Mouse (Mus musculus) ES-CJ7 (cell line): ENCODE measurements around the gene Galnt17.

Source experiments
- DNase-seq: peaks from one replicate; pipeline ENCODE4 v3.0.0; 2011; ENCODE audit warnings: low read depth, low spot score

Gene Galnt17

GRCm38 (mm10) chr5:131246591-131246990 lies 61.7 kb downstream of the Galnt17 start:
- no peak for DNase-seq

GRCm38 (mm10) chr5:131241689-131242088 lies 66.6 kb downstream of the Galnt17 start:
- DNase-seq: no peak

GRCm38 (mm10) chr5:131239813-131240212 lies 68.5 kb downstream of the Galnt17 start:
- DNase-seq: peak; percentile 74

- no peak for DNase-seq
Measured at GRCm38 (mm10) chr5:131236906-131237305, 71.4 kb downstream of the Galnt17 start.

GRCm38 (mm10) chr5:131233828-131234227 lies 74.5 kb downstream of the Galnt17 start:
- no peak for DNase-seq

- no peak for DNase-seq
Measured at GRCm38 (mm10) chr5:131231060-131231459, 77.2 kb downstream of the Galnt17 start.

GRCm38 (mm10) chr5:131229744-131230143 lies 78.6 kb downstream of the Galnt17 start:
- DNase-seq: no peak

GRCm38 (mm10) chr5:131223416-131223815 lies 84.9 kb downstream of the Galnt17 start:
- DNase-seq: no peak

GRCm38 (mm10) chr5:131222498-131223244 lies 85.6 kb downstream of the Galnt17 start:
- no peak for DNase-seq

- DNase-seq: no peak
Measured at GRCm38 (mm10) chr5:131218221-131218620, 90.1 kb downstream of the Galnt17 start.

GRCm38 (mm10) chr5:131211618-131212017 lies 96.7 kb downstream of the Galnt17 start:
- DNase-seq: peak; percentile 20

GRCm38 (mm10) chr5:131201146-131201545 lies 107.2 kb downstream of the Galnt17 start:
- DNase-seq: no peak

GRCm38 (mm10) chr5:131192311-131192710 lies 116.0 kb downstream of the Galnt17 start:
- DNase-seq: no peak

- no peak for DNase-seq
Measured at GRCm38 (mm10) chr5:131184566-131184965, 123.7 kb downstream of the Galnt17 start.

- DNase-seq: no peak
Measured at GRCm38 (mm10) chr5:131181231-131181630, 127.1 kb downstream of the Galnt17 start.

GRCm38 (mm10) chr5:131180756-131181155 lies 127.5 kb downstream of the Galnt17 start:
- no peak for DNase-seq

GRCm38 (mm10) chr5:131177851-131178250 lies 130.4 kb downstream of the Galnt17 start:
- peak; percentile 68 for DNase-seq

GRCm38 (mm10) chr5:131177168-131177567 lies 131.1 kb downstream of the Galnt17 start:
- DNase-seq: peak; percentile 92

GRCm38 (mm10) chr5:131169186-131169585 lies 139.1 kb downstream of the Galnt17 start:
- no peak for DNase-seq

- no peak for DNase-seq
Measured at GRCm38 (mm10) chr5:131167366-131167765, 140.9 kb downstream of the Galnt17 start.

GRCm38 (mm10) chr5:131165681-131166080 lies 142.6 kb downstream of the Galnt17 start:
- no peak for DNase-seq

GRCm38 (mm10) chr5:131157866-131158265 lies 150.4 kb downstream of the Galnt17 start:
- no peak for DNase-seq

GRCm38 (mm10) chr5:131156323-131156722 lies 152.0 kb downstream of the Galnt17 start:
- peak; percentile 60 for DNase-seq

- DNase-seq: no peak
Measured at GRCm38 (mm10) chr5:131142606-131143005, 165.7 kb downstream of the Galnt17 start.
